Mouse (Mus musculus) liver, adult 10 weeks (tissue): ENCODE measurements around the gene Amhr2. TPM values are rescaled to one million over a fixed set of nuclear protein-coding genes. Genes with fewer than 3 reads are reported as not detected.

Experiments
- polyA plus RNA-seq: library from polyadenylated mRNA; stranded (reverse); fragments of 350-450 nt; fragmentation: Illumina TruSeq; extraction: RNeasy Lipid Tissue Mini Kit (QIAGEN cat#74804); gene quantifications from one replicate; pipeline ENCODE4 v1.2.3, GENCODE M21; 2014; ENCODE audit warnings: low read depth, low replicate concordance

The Amhr2 gene
- polyA plus RNA-seq: not detected

GRCm38 (mm10) chr15:102445146-102445545 is at the start of gene Amhr2:
Gene Amhr2 (plus strand): TSS chr15:102445367.

GRCm38 (mm10) chr15:102405489-102406195 is 39.5 kb upstream of the Amhr2 start, which contains the start of gene Sp1:
Gene Sp1 (plus strand): TSS chr15:102406143.

GRCm38 (mm10) chr15:102458904-102459317 is 13.7 kb downstream of the Amhr2 start, which contains the start of gene Prr13:
Gene Prr13 (plus strand): TSS chr15:102459028.

GRCm38 (mm10) chr15:102470183-102470604 is 25.0 kb downstream of the Amhr2 start, which contains the start of gene Pcbp2:
Gene Pcbp2 (plus strand): TSS chr15:102470539.

GRCm38 (mm10) chr15:102503447-102503846 is 58.3 kb downstream of the Amhr2 start, which contains the start of gene Gm10337:
Gene Gm10337 (plus strand): TSS chr15:102503722.

Other genes starting within 250 kb of the Amhr2 start
- 9.0 TPM for gene Zfp740, start 242.1 kb upstream of the Amhr2 start, polyA plus RNA-seq
- 24.0 TPM for gene Csad, start 240.6 kb upstream of the Amhr2 start, polyA plus RNA-seq
- gene Itgb7, start 213.4 kb upstream of the Amhr2 start, polyA plus RNA-seq: 1.2 TPM
- gene Rarg, start 187.8 kb upstream of the Amhr2 start, polyA plus RNA-seq: 0.98 TPM
- gene Gm9918, start 174.8 kb upstream of the Amhr2 start, polyA plus RNA-seq: not detected
- gene Mfsd5, start 165.9 kb upstream of the Amhr2 start, polyA plus RNA-seq: 1.7 TPM
- gene Espl1, start 149.1 kb upstream of the Amhr2 start, polyA plus RNA-seq: not detected
- 50.1 TPM for gene Pfdn5, start 119.3 kb upstream of the Amhr2 start, polyA plus RNA-seq
- gene Myg1, start 113.7 kb upstream of the Amhr2 start, polyA plus RNA-seq: 10.0 TPM
- gene Aaas, start 94.6 kb upstream of the Amhr2 start, polyA plus RNA-seq: 2.5 TPM
- not detected for gene Sp7, start 78.2 kb upstream of the Amhr2 start, polyA plus RNA-seq
- 23.3 TPM for gene Sp1, start 39.2 kb upstream of the Amhr2 start, polyA plus RNA-seq
- 27.4 TPM for gene Prr13, start 13.7 kb downstream of the Amhr2 start, polyA plus RNA-seq
- gene Pcbp2, start 25.2 kb downstream of the Amhr2 start, polyA plus RNA-seq: 365 TPM
- not detected for gene Gm10337, start 58.4 kb downstream of the Amhr2 start, polyA plus RNA-seq
- gene Map3k12, start 71.7 kb downstream of the Amhr2 start, polyA plus RNA-seq: 0.37 TPM
- 1.2 TPM for gene Tarbp2, start 72.8 kb downstream of the Amhr2 start, polyA plus RNA-seq
- gene Npff, start 79.6 kb downstream of the Amhr2 start, polyA plus RNA-seq: not detected
- gene Gm28047, start 179.7 kb downstream of the Amhr2 start, polyA plus RNA-seq: not detected
- 18.3 TPM for gene Atf7, start 180.1 kb downstream of the Amhr2 start, polyA plus RNA-seq
- 23.3 TPM for gene Atp5g2, start 227.0 kb downstream of the Amhr2 start, polyA plus RNA-seq